Mouse (Mus musculus) kidney, postnatal 14 days (tissue): ENCODE measurements at regions not wholly inside any gene's neighbourhood (a gene's known extent, or its start where the extent isn't known, plus 50 kb on each side); places are given as distances from the start of the nearest gene placed in this dataset.

ENCODE experiments used
- DNase-seq: peaks from one replicate; pipeline ENCODE4 v3.0.0; 2022; ENCODE audit warnings: mixed read lengths

DNA sequence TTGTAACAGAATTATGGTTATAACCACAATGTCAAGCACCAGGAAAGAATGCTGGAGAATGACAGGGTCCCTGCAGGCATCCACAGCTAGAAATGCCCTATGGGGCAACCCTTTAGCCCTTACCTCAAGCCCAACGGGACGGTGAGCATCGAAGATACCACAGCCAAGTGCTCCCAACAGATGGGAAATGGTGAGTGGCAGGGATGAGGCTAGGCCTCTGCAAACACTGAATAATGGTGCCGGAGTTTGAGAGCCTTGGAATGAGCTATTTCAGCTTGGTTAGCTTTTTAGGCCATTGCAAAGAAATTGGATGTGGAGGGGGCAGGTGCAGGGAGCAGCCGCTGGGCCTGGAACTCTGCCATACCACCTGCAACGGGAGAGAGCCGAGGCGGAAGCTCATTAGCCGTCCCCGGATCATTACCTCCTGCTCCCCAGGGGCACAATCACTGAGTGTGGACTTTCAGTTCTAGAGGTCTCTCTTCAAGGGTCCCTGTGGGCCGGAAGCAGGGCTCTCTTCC, 117.9 kb downstream of the Usp31 start:
- DNase-seq = peak; percentile 41

DNA sequence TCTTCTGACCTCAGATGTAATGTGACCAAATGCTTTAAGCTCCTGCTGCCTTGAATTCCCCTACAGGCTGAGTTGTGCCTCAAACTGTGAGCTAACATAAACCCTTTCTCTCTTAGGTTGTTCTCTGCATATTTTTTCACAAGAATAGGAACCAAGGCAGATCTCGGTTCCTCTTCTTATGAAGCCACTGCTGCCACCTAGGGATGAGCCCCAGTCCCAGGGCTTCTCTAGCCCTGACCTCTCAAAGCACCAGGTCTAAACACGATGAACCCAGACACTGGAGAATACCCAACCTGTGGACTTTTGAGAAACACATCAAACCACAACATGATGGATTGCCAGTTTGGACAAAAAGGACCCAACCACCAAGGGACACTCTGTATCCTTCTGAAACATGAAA, 119.3 kb downstream of the Usp31 start:
- DNase-seq = no peak

GRCm38 (mm10) chr7:121585721-121586120, 121.3 kb downstream of the Usp31 start:
- no peak for DNase-seq

- DNase-seq = no peak
These were observed 127.6 kb downstream of the Usp31 start for GRCm38 (mm10) chr7:121579497-121579896.

- DNase-seq = no peak
These were observed 134.2 kb downstream of the Usp31 start for GRCm38 (mm10) chr7:121572681-121573335.

DNA sequence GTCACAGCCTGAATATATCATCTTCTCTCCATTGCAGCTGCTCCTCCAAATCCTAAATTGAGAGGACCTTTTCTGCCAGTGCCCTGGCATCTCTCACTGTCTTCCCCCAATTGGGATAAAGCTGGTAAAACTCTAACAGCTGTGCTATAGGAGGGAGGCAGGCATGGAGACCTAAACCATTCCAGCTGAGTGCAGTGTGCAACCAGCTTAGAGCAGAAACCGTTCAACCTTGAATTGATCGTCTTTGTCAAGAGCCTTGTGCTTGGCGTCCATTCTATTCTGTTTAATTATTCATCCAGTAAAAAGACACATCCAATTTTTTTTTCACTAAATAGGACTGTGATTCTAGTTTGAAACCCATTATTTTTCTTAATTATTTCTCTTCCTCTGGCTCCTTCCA, 135.3 kb downstream of the Usp31 start:
- DNase-seq = no peak

DNA sequence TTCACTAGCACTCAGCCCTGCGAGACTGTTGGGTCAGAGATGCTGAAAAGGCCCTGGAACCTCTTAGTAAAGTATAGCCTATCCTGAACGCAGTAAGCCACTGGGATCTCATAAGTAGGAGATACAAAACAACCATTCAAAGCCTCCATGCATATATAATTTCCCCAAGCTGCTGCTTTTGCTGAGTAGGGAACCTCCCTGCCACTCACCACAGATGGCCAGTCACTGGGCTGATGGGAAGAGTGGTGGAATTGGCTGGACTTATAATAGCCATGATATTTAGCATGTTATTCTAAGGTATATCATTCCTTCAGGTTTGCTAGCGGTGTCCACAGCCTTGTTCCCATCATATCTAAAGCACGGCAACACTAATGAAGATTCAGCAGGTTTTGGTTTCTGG, 135.8 kb downstream of the Usp31 start:
- DNase-seq = no peak

DNA sequence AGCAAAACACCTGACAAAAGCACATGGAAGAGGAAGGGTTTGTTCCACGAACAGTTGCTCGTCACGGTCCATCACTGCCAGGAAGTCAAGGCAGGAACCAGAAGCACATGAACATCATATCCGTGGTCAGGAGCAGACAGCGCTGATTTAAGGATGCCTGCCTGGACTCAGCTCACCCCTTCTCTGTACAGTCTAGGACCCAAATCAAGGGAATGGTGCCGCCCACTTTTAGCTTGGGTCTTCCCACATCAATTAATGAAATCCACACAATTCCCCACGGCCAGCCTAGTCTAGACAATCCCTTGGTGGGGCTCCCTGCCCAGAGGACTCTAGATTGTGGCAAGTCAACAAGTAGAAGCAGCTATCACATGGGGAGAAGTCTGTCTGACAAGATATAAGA, 137.8 kb downstream of the Usp31 start:
- DNase-seq = no peak

DNA sequence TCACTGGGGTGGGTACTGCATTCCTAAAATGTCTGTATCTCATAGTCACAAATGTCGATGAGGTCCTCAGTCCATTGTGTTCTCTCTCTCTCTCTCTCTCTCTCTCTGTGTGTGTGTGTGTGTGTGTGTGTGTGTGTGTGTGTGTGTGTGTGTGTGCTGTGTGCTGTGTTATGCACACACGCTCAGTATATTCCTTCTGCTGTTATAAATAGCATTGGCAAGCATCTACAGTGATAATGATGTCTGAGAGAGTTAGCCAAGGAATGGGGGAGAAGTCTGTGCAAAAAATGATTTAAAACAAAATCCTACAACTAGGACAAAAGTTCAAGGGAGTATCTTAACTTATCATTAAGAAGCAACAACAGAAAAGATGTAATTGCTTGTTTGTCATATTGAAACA, 139.0 kb downstream of the Usp31 start:
- no peak for DNase-seq

- DNase-seq = peak; percentile 26
These were observed 143.5 kb downstream of the Usp31 start for GRCm38 (mm10) chr7:121563526-121563925.

DNA sequence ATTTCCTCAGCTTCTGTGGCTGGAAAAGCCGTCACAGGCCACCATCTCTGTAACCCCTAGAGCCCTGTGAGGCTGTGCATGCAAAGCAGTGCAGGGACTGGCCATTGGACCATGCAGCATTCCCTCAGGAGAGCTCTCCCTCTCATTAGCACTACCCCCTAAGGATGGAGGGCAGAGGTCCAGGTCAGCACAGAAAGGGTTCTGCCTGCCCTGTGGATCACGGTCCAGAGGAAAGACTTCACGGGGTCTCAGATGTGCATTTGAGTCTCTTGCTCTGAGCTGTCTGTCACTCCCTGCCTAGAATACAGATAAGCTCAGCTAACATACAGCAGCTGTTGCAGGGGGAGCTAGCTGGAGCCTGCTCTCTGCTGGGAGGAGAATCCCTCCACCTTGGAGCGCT, 151.6 kb downstream of the Usp31 start:
- DNase-seq = no peak
